Mouse (Mus musculus) olfactory bulb, adult 2 months (tissue): ENCODE data around the gene Pepd. TPM values are rescaled to one million over a fixed set of nuclear protein-coding genes. Genes with fewer than 3 reads are reported as not detected.

Source experiments
- H3K27ac ChIP-seq: fragments of 200-500 bp; 2 replicates; pipeline ENCODE4 v1.5.1; 2012; ENCODE audit warnings: low read depth, low read length; ENCODE audit not compliant: insufficient read depth
- H3K4me1 ChIP-seq: fragments of 200-500 bp; 2 replicates; pipeline ENCODE4 v1.6.1; 2012; ENCODE audit warnings: low read length; ENCODE audit not compliant: control insufficient read depth, insufficient read depth
- H3K4me3 ChIP-seq: fragments of 200-500 bp; 2 replicates; pipeline ENCODE4 v1.5.1; 2012; ENCODE audit warnings: mild to moderate bottlenecking, low read depth, low read length, moderate library complexity; ENCODE audit not compliant: insufficient read depth
- CTCF ChIP-seq: fragments of 200-500 bp; IDR thresholded peaks from 2 replicates; pipeline ENCODE4 v1.5.1; 2012; ENCODE audit warnings: low read depth, mild to moderate bottlenecking, low read length, moderate library complexity; ENCODE audit not compliant: insufficient read depth
- POLR2A ChIP-seq: fragments of 200-500 bp; IDR thresholded peaks from 2 replicates; pipeline ENCODE4 v1.6.1; 2012; ENCODE audit warnings: mild to moderate bottlenecking, low read depth, low read length, moderate library complexity; ENCODE audit not compliant: insufficient read depth
- WGBS: fragments of 180-500 bp; shearing (Covaris S2); methylation state at CpG from one replicate; pipeline ENCODE4 v1.1.7; 2018; 5-methylcytosine and 5-hydroxymethylcytosine counted together
- polyA plus RNA-seq: library from polyadenylated mRNA; stranded (reverse); fragments of >200 nt; gene quantifications from 2 replicates; pipeline ENCODE4 v1.2.4, GENCODE M21; 2012; ENCODE audit warnings: low replicate concordance; ENCODE audit not compliant: missing spikeins, insufficient read depth, insufficient read length

Pepd gene
- polyA plus RNA-seq, 1 experiment: not detected

DNA sequence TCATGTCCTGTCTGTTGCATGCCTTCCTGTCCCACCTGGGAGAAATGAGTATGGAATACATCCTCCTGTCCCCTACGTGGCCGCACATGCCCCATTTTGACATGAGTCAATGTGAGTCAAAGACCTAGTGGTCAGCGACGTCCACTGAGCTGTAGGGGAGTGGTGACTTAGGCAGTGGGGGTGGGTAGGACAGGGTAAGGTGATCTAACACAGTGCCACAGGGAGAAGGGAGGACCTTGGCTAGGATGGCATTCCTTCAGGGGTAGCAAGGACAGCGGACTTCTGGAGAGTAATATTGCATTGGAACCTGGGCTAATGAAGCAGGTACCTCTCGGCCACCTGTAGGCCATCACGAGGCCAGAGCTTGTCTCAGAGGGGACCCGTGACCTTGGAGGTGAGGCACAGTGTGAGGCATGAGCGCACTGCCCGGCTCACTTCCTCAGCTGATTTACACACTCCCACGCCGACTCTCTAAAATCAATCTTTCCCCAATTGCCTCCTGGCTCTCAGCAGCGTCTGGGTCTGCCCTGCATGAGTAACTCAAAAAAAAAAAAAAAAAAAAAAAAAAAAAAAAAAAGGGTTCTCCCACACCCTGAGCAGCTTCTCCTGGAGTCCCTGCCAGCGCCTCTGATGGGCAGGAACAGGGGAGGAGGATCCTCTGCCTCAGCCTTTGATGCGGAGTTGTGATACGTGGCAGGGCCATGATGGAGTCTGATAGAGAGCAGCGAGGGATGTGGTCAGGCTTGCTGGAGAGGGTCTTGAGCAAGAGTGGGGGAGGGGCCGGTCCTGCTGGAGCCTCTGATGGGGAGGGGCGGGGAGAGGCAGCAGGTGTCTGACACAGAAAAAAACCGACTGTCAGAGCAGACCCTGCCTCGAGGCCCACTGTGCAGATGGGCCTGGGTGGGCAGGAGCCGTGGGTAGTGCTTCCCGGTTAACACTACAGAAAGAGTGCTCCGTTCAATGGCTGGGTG, 1.8 kb upstream of the Pepd start:
- H3K27ac ChIP-seq: no peak overlapping the region
- H3K4me1 ChIP-seq: peaks cover 6% of the 10 kb centered on the region
- no peak overlapping the region for H3K4me3 ChIP-seq
- no peak for TF ChIP-seq CTCF
- no peak for TF ChIP-seq POLR2A
- 40% methylated on average over 24 of the region's 24 CpGs for WGBS

DNA sequence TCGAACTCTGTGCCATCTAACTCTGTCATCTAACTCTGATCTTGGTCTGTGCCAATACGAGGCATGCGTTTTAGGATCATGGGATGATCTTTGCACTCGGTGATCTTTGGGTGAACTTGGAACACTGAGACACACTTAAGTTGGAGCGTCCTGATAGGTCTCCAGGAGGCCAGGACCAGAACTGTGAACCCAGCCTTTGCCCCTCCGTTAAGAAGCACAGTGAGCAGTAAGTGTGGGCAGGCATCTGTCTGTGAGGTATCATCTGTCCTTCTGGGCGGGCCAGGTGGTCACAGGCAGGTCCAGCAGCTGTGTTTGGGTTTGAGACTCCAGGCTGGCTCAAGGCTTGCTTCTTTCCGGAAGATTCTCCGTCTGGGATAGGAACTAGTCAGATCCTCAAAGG, 1.8 kb downstream of the Pepd start:
- H3K4me1 ChIP-seq: peaks cover 13% of the 10 kb centered on the region
- 96% methylated on average over 9 of the region's 9 CpGs for WGBS
- TF ChIP-seq POLR2A (no peak), CTCF (no peak)
- H3K27ac ChIP-seq: no peak overlapping the region
- H3K4me3 ChIP-seq: no peak overlapping the region

DNA sequence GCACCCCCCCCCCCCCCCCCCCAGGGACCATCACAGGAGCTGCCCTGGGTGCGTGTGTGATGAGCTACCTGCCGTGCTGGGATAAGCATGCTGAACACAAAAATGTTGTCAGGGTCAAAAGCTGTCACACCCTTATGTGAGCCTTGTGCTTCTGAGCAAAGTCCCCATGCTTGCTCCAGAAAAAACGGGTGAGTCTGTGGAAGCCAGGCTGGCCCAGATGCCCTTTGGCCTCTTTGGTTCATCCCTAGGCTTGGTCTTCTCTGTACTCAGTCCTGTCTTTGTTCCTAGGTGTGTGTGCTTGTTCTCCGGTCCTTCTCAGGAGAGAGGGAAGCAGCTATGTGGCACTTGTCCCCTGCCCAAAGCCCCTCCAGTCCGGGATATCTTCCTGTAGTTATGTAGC, 3.4 kb downstream of the Pepd start:
- H3K4me1 ChIP-seq: peaks cover 9% of the 10 kb centered on the region
- no peak for TF ChIP-seq CTCF
- TF ChIP-seq POLR2A: no peak
- 96% methylated on average over 5 of the region's 5 CpGs for WGBS
- H3K4me3 ChIP-seq: no peak overlapping the region
- no peak overlapping the region for H3K27ac ChIP-seq

DNA sequence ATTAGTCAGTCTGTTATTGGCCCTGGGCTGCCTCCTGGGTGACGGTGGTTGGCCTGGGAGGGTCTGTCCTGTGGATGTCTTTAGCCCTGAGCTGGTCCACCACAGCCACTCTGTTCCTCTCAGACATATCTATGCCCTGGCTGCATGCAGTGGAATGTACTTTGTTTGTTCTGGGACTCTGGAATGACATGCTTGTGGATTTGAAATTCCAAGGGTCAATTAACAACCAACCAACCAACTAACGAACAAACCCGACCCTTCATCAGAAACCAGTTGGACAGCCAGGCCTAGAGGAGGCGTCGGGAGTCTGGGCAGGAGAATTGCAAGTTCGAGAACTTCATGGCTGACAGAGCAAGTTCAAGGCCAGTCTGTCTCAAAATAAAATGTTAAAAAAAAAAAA, 5.4 kb downstream of the Pepd start:
- WGBS: 68% methylated on average over 6 of the region's 6 CpGs

DNA sequence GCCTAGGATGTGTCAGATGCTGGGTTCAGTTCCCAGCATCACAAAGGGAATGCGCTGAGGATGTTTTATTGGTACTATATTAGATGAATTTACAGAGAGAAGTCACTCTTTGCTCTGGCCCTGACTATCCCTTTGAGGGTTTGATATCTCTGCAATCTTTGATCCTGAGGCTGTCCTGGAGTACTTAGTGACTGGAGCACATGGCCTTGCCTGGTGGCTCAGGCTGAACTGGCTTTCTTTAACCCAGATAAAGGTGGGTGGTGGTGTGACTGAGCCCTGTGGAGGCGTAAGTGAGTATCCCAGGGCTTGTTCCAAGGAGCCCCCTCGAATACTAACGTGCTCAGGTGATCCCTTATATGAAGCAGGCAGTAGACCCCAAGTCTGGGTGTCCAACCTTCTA, 5.8 kb downstream of the Pepd start:
- no peak overlapping the region for H3K27ac ChIP-seq
- TF ChIP-seq CTCF: no peak
- TF ChIP-seq POLR2A: no peak
- 96% methylated on average over 4 of the region's 4 CpGs for WGBS
- H3K4me3 ChIP-seq: no peak overlapping the region
- peaks cover 7% of the 10 kb centered on the region for H3K4me1 ChIP-seq

More for the DNA sequence above, 5.4 kb downstream of the Pepd start:
- TF ChIP-seq POLR2A (no peak), CTCF (no peak)
- no peak overlapping the region for H3K27ac ChIP-seq
- H3K4me1 ChIP-seq: peaks cover 7% of the 10 kb centered on the region
- H3K4me3 ChIP-seq: no peak overlapping the region

DNA sequence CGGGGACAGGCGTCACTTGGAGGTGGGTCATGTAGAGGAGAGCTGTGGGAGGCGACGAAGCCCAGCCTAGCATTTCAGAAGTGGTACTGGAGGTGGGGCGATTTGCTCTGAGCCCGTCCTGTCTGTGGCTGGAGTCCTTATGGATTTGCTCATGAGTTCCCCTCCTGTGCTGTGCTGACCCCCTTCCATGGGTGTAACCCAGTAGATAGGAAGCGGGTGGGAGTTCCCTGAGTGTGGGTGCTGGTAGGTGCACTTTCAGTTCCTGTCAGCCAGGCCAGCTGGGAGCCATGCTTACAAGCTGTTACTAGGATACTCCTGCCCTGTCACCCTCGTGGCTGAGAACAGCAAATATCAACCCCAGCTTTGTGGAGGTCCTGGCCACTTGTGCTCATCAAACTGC, 6.2 kb downstream of the Pepd start:
- H3K27ac ChIP-seq: no peak overlapping the region
- peaks cover 7% of the 10 kb centered on the region for H3K4me1 ChIP-seq
- no peak for TF ChIP-seq POLR2A
- TF ChIP-seq CTCF: no peak
- 84% methylated on average over 8 of the region's 8 CpGs for WGBS
- H3K4me3 ChIP-seq: no peak overlapping the region

DNA sequence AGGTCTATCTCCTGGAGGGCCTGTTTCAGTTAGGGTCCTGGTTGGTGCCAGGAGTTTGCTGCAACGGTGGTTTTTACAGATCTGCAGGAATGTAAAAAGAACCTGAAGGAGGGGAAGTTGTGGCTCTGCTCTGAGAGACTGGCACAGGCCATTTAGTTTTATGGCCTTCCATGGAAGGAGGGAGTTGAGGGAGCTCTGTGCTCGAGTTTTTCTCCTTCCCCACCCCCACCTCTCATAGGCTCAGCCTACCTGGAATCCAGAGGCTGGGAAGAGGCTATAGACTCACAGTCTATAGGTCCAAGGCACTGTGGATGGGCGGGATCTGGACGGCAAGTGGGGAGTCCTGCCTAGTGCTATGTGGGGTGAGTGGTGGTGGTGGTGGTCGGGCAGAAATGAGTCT, 6.9 kb downstream of the Pepd start:
- H3K27ac ChIP-seq: no peak overlapping the region
- no peak for TF ChIP-seq POLR2A
- no peak for TF ChIP-seq CTCF
- no peak overlapping the region for H3K4me3 ChIP-seq
- WGBS: 85% methylated on average over 5 of the region's 5 CpGs
- peaks cover 7% of the 10 kb centered on the region for H3K4me1 ChIP-seq

DNA sequence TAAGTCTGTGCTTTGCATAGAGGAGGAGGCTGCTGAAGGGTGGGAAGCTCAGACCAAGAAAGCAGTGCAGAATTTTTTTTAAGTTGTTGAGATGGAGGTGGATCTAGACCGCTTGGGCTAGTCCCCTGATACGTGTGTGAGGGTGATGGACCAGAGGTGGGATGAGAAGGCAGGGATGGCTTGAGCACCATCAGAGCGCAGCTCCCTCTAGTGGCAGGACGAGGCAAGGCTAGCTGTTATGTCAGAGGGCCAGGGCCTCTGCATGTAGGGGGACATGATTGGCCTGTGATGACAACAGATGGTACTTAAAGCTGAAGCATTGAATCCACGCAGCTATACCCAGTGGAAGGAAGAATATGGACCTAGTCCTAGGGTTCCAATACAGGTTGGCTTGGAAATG, 7.6 kb downstream of the Pepd start:
- 71% methylated on average over 5 of the region's 5 CpGs for WGBS
- Histone ChIP-seq H3K27ac (no peak overlapping the region), H3K4me3 (no peak overlapping the region), H3K4me1 (peaks cover 7% of the 10 kb centered on the region)
- 0 out of 2 replicates have a peak, but pooled peaks have one; percentile 26 for TF ChIP-seq CTCF
- TF ChIP-seq POLR2A: no peak

DNA sequence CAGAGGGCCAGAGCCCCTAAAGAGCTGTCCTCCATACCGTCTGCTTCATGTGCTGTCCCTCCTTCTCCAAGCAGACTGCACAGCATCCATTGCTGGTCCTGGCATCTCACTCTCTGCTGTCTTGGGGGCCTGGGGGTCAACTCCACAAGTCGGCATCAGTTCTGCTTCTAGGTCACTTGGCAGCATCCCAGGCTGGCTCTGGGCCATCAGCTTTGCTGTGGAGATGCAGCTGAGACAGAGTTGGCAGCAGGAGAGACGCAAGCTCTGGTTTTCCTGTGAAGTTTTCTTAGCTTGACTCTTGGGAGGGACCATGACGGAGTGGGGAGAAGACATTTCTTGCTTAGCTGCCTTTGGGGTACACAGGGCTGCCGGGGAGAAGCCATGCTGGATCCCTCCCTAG, 13.0 kb downstream of the Pepd start:
- TF ChIP-seq CTCF (no peak), POLR2A (no peak)
- WGBS: 57% methylated on average over 5 of the region's 5 CpGs
- H3K4me1 ChIP-seq: peaks cover 4% of the 10 kb centered on the region
- H3K4me3 ChIP-seq: no peak overlapping the region
- no peak overlapping the region for H3K27ac ChIP-seq
